ENCODE assay signal across 33 mouse cellular contexts in genomic region chr10:79866601-79867000, GRCm38 (mm10). TPM values are rescaled to one million over a fixed set of nuclear protein-coding genes. Genes with fewer than 3 reads are reported as not detected.
A peak's percentile ranks its signal among the peaks of the same experiment; 100 is the strongest.
DNase-seq lines count a peak whose midpoint lies in the region; ATAC-seq and TF ChIP-seq lines count a peak whose summit lies in the region.
"Had no signal": no experiment of that assay in that cellular context is flagged by ENCODE, and none has a peak within 500 bp of the region (broad histone marks: within the 10 kb centered on the region; RNA-seq: fewer than 3 reads in every experiment).

No protein-coding gene starts in this region.

- no peak for TF ChIP-seq POLR2A in myocyte (IDR thresholded peaks at IDR 0.05; ENCODE audit: insufficient read length, low read depth)
- no peak for TF ChIP-seq POLR2A in lung, adult 2 months (IDR thresholded peaks at IDR 0.05; ENCODE audit: borderline replicate concordance, extremely low read depth, low read depth, low read length)

- no peak for ATAC-seq in midbrain, embryonic 13.5 days
- ATAC-seq in midbrain, embryonic 11.5 days (ENCODE audit: low FRiP score): no peak
- ATAC-seq: CD4-positive, CD25-positive, alpha-beta regulatory T cell, adult 4 months; forebrain, embryonic 13.5 days had no signal

- WGBS in midbrain, embryonic 13.5 days: 80% methylated on average over 11 of the region's 11 CpGs
- WGBS in midbrain, embryonic 11.5 days: 82% methylated on average over 11 of the region's 11 CpGs
- 76% methylated on average over 11 of the region's 11 CpGs for WGBS in lung, adult 2 months

- H3K27me3 ChIP-seq in midbrain, embryonic 13.5 days: no peaks in the 10 kb centered on the region
- H3K27me3 ChIP-seq in midbrain, embryonic 11.5 days (ENCODE audit: control insufficient read depth, insufficient read depth, low read length): no peaks in the 10 kb centered on the region
- H3K27me3 ChIP-seq in myocyte (ENCODE audit: control insufficient read depth, insufficient read depth, insufficient read length): no peaks in the 10 kb centered on the region
- H3K27me3 ChIP-seq: forebrain, embryonic 13.5 days; limb, embryonic 15.5 days; lung, embryonic 15.5 days; midbrain, embryonic 12.5 days; neural tube, embryonic 12.5 days had no signal

- intact Hi-C loops in heart, postnatal 36 days (cut with DNase I): no loop called here

- DNase-seq in cerebellum, adult 9-10 months: peak; percentile 44
- no peak for DNase-seq in cerebellum, postnatal 4 days (ENCODE audit: low spot score in 2 of 2)
- peak; percentile 92 for DNase-seq in heart, adult 11 months
- DNase-seq in heart, postnatal 36 days: no peak
- no peak for DNase-seq in midbrain, embryonic 11.5 days (ENCODE audit: low spot score, missing footprints)
- no peak for DNase-seq in lung, adult 2 months
- DNase-seq: gastrocnemius, postnatal 10 days; kidney, postnatal 14 days; left cerebral cortex, postnatal 4 days; lung, postnatal 36 days; thymus, adult 2 months; thymus, postnatal 4 days had no signal

- peaks cover 62% of the 10 kb centered on the region for H3K4me1 ChIP-seq in midbrain, embryonic 13.5 days (replicated peaks)
- peaks cover 3% of the 10 kb centered on the region; the same call in 1 of the 2 replicates for H3K4me1 ChIP-seq in midbrain, embryonic 11.5 days (ENCODE audit: control insufficient read depth, insufficient read depth, low read length)
- no peaks in the 10 kb centered on the region for H3K4me1 ChIP-seq in lung, adult 2 months (ENCODE audit: control insufficient read depth, insufficient read depth, low read length)

- H3K36me3 ChIP-seq in midbrain, embryonic 13.5 days: peaks cover 90% of the 10 kb centered on the region
- H3K36me3 ChIP-seq in midbrain, embryonic 11.5 days (ENCODE audit: control insufficient read depth, insufficient read depth, low read length): peaks cover 45% of the 10 kb centered on the region
- H3K36me3 ChIP-seq in myocyte (ENCODE audit: control insufficient read depth, insufficient read depth): peaks cover 20% of the 10 kb centered on the region

- no peak overlapping the region for H3K4me3 ChIP-seq in midbrain, embryonic 13.5 days (replicated peaks)
- H3K4me3 ChIP-seq in midbrain, embryonic 11.5 days (ENCODE audit: low read depth, low read length): no peak overlapping the region
- no peak overlapping the region for H3K4me3 ChIP-seq in myocyte
- H3K4me3 ChIP-seq in lung, adult 2 months (replicated peaks; ENCODE audit: extremely low read depth, low read depth, low read length): no peak overlapping the region
- H3K4me3 ChIP-seq: erythroblast, embryonic 14.5 days; forebrain, embryonic 13.5 days; limb, embryonic 15.5 days; lung, embryonic 15.5 days; midbrain, embryonic 12.5 days; neural tube, embryonic 12.5 days had no signal

- H3K9ac ChIP-seq in midbrain, embryonic 13.5 days (replicated peaks): no peak overlapping the region
- H3K9ac ChIP-seq in midbrain, embryonic 11.5 days (ENCODE audit: low read length): no peak overlapping the region
- H3K9ac ChIP-seq: limb, embryonic 15.5 days; liver, embryonic 14.5 days; lung, embryonic 15.5 days; midbrain, embryonic 12.5 days had no signal

- H3K27ac ChIP-seq in midbrain, embryonic 13.5 days: 0 out of 2 replicates have a peak overlapping the region, but pooled peaks have one; percentile 44
- no peak overlapping the region for H3K27ac ChIP-seq in midbrain, embryonic 11.5 days (ENCODE audit: low read depth, low read length)
- H3K27ac ChIP-seq: limb, embryonic 15.5 days; liver, embryonic 14.5 days; lung, embryonic 15.5 days; neural tube, embryonic 12.5 days had no signal

- H3K79me2 ChIP-seq in myocyte (ENCODE audit: control insufficient read depth, insufficient read depth): peaks cover 1% of the 10 kb centered on the region

- no peak for TF ChIP-seq CTCF in lung, adult 2 months (IDR thresholded peaks at IDR 0.05; ENCODE audit: insufficient read depth, low read length)

- H3K4me2 ChIP-seq in midbrain, embryonic 13.5 days (replicated peaks): no peak overlapping the region
- H3K4me2 ChIP-seq in midbrain, embryonic 11.5 days: no peak overlapping the region
- H3K4me2 ChIP-seq in myocyte (ENCODE audit: low read depth): no peak overlapping the region
- H3K4me2 ChIP-seq: forebrain, embryonic 13.5 days; heart, embryonic 11.5 days; limb, embryonic 15.5 days; lung, embryonic 15.5 days; midbrain, embryonic 12.5 days; neural tube, embryonic 12.5 days had no signal

- H3K9me3 ChIP-seq in midbrain, embryonic 13.5 days: no peaks in the 10 kb centered on the region
- H3K9me3 ChIP-seq in midbrain, embryonic 11.5 days (ENCODE audit: control insufficient read depth, low read length): no peaks in the 10 kb centered on the region
- H3K9me3 ChIP-seq: forebrain, embryonic 13.5 days; limb, embryonic 15.5 days; lung, embryonic 15.5 days; midbrain, embryonic 12.5 days; neural tube, embryonic 12.5 days had no signal

- H3ac ChIP-seq in myocyte (ENCODE audit: control insufficient read depth, insufficient read length): no peak overlapping the region

TF ChIP-seq in myocyte, 11 proteins besides CTCF, POLR2A, EP300 and RAD21:
- TF ChIP-seq MYOG (IDR thresholded peaks at IDR 0.05; ENCODE audit: control insufficient read depth in 1 of 3, insufficient read depth in 1 of 3, insufficient read length in 2 of 3, low read depth in 2 of 3) (no peak), E2F4 (IDR thresholded peaks at IDR 0.05; ENCODE audit: insufficient read depth) (no peak), REST (IDR thresholded peaks at IDR 0.05; ENCODE audit: insufficient read depth, insufficient read length) (no peak), TCF3 (IDR thresholded peaks at IDR 0.05; ENCODE audit: insufficient read length, low read depth) (no peak), USF1 (IDR thresholded peaks at IDR 0.05; ENCODE audit: low read depth) (no peak), POLR2AphosphoS2 (IDR thresholded peaks at IDR 0.05; ENCODE audit: insufficient read length, low read depth) (peak; percentile 23), TCF12 (IDR thresholded peaks at IDR 0.05; ENCODE audit: insufficient read depth, poor library complexity, severe bottlenecking) (no peak)

RNA-seq across cellular contexts. Expression of gene Prtn3, which starts 7.7 kb away (rescaled TPM):
- not detected for total RNA-seq in heart, postnatal 36 days (2021)
- 14.9 and 16.9 TPM in 2 replicates for polyA plus RNA-seq in midbrain, embryonic 13.5 days (2015; fragmentation: Nextera tagmentation; extraction: Ambion mirVana)
- 11.9 and 12.1 TPM in 2 replicates for polyA plus RNA-seq in midbrain, embryonic 11.5 days (2014; fragmentation: Nextera tagmentation; extraction: Ambion mirVana)
- polyA plus RNA-seq in myocyte (2012; fragmentation: generic; extraction: Trizol): 0.22 TPM
- polyA plus RNA-seq in lung, adult 2 months (2012; rRNA removed): 3.6 and 5.0 TPM in 2 replicates
- polyA plus RNA-seq: CD4-positive, CD25-positive, alpha-beta regulatory T cell, adult 4 months had no signal

RNA-seq across cellular contexts. Expression of gene Plppr3, which starts 7.8 kb away (rescaled TPM):
- not detected for total RNA-seq in heart, postnatal 36 days (2021)
- polyA plus RNA-seq in midbrain, embryonic 13.5 days (2015; fragmentation: Nextera tagmentation; extraction: Ambion mirVana): 426 and 432 TPM in 2 replicates
- polyA plus RNA-seq in midbrain, embryonic 11.5 days (2014; fragmentation: Nextera tagmentation; extraction: Ambion mirVana): 112 and 117 TPM in 2 replicates
- polyA plus RNA-seq in myocyte (2012; fragmentation: generic; extraction: Trizol): 5.4 TPM
- 8.4 and 8.9 TPM in 2 replicates for polyA plus RNA-seq in lung, adult 2 months (2012; rRNA removed)

RNA-seq across cellular contexts. Expression of gene Ptbp1, which starts 12.4 kb away (rescaled TPM):
- 10 to 100 TPM; 50.9 to 51.2 TPM for total RNA-seq in heart, postnatal 36 days (2021)
- 106 and 116 TPM in 2 replicates for polyA plus RNA-seq in midbrain, embryonic 13.5 days (2015; fragmentation: Nextera tagmentation; extraction: Ambion mirVana)
- 147 and 176 TPM in 2 replicates for polyA plus RNA-seq in midbrain, embryonic 11.5 days (2014; fragmentation: Nextera tagmentation; extraction: Ambion mirVana)
- 158 TPM for polyA plus RNA-seq in myocyte (2012; fragmentation: generic; extraction: Trizol)
- polyA plus RNA-seq in lung, adult 2 months (2012; rRNA removed): 224 and 265 TPM in 2 replicates

RNA-seq across cellular contexts. Expression of gene Elane, which starts 19.4 kb away (rescaled TPM):
- not detected for total RNA-seq in heart, postnatal 36 days (2021)
- not detected in 2 replicates for polyA plus RNA-seq in midbrain, embryonic 13.5 days (2015; fragmentation: Nextera tagmentation; extraction: Ambion mirVana)
- 0.18 TPM in 1 of 2 replicates, not detected in the other for polyA plus RNA-seq in midbrain, embryonic 11.5 days (2014; fragmentation: Nextera tagmentation; extraction: Ambion mirVana)
- polyA plus RNA-seq in myocyte (2012; fragmentation: generic; extraction: Trizol): not detected
- polyA plus RNA-seq in lung, adult 2 months (2012; rRNA removed): 0.11 and 0.85 TPM in 2 replicates
- total RNA-seq: layer of hippocampus, adult 18-20 months; layer of hippocampus, postnatal 14 days; left cerebral cortex, adult 8-10 months; left cerebral cortex, postnatal 4 days had no signal
- polyA plus RNA-seq: CD4-positive, CD25-positive, alpha-beta regulatory T cell, adult 4 months; cortical plate, adult 2 months; forebrain, embryonic 13.5 days; heart, postnatal 0 days; hindbrain, embryonic 11.5 days; midbrain, embryonic 12.5 days; small intestine, adult 2 months had no signal

RNA-seq across cellular contexts. Expression of gene Cfd, which starts 24.1 kb away (rescaled TPM):
- 10 to 100 TPM; 11.6 to 63.9 TPM for total RNA-seq in heart, postnatal 36 days (2021)
- not detected in 2 replicates for polyA plus RNA-seq in midbrain, embryonic 13.5 days (2015; fragmentation: Nextera tagmentation; extraction: Ambion mirVana)
- not detected in 2 replicates for polyA plus RNA-seq in midbrain, embryonic 11.5 days (2014; fragmentation: Nextera tagmentation; extraction: Ambion mirVana)
- not detected for polyA plus RNA-seq in myocyte (2012; fragmentation: generic; extraction: Trizol)
- 297 and 1,797 TPM in 2 replicates for polyA plus RNA-seq in lung, adult 2 months (2012; rRNA removed)
- total RNA-seq: layer of hippocampus, adult 18-20 months; layer of hippocampus, postnatal 14 days; left cerebral cortex, adult 8-10 months; left cerebral cortex, postnatal 4 days had no signal
- polyA plus RNA-seq: CD4-positive, CD25-positive, alpha-beta regulatory T cell, adult 4 months; embryonic facial prominence, embryonic 11.5 days; erythroblast, embryonic 14.5 days; forebrain, embryonic 13.5 days; heart, embryonic 11.5 days; heart, postnatal 0 days; hindbrain, embryonic 11.5 days; intestine, embryonic 16.5 days; limb, embryonic 15.5 days; lung, embryonic 15.5 days; midbrain, embryonic 12.5 days; neural tube, embryonic 12.5 days; stomach, embryonic 16.5 days had no signal

Comparison
In these comparisons a context has a peak if more than half of its experiments do, and no peak if none do; other contexts are left out.
1. DNase-seq: peak in cerebellum, adult 9-10 months (single experiment) and heart, adult 11 months (single experiment); none in cerebellum, postnatal 4 days (0 of 2), heart, postnatal 36 days (0 of 2), midbrain, embryonic 11.5 days (single experiment) and lung, adult 2 months (single experiment).
2. RNA of gene Plppr3, which starts 7.8 kb away (polyA plus RNA-seq): 426 to 432 TPM in midbrain, embryonic 13.5 days and 112 to 117 TPM in midbrain, embryonic 11.5 days; 8.4 to 8.9 TPM in lung, adult 2 months and 5.4 TPM in myocyte (single experiment); every median in the first group is over 10 times any median in the second.